Mouse (Mus musculus) heart, postnatal 4 days (tissue): ENCODE measurements around the gene Rhag. TPM values are rescaled to one million over a fixed set of nuclear protein-coding genes. Genes with fewer than 3 reads are reported as not detected.

ENCODE experiments used
- DNase-seq: peaks from one replicate; pipeline ENCODE4 v3.0.0; 2021
- total RNA-seq, 2 experiments: library from RNA; stranded (reverse); gene quantifications; 2 replicates each; pipeline ENCODE4 v1.2.3; 2021

Gene Rhag
- total RNA-seq, 2 experiments from 2014 or later: 0.21 to 1.1 TPM

GRCm38 (mm10) chr17:40875568-40875967, 64.6 kb downstream of the Rhag start:
- DNase-seq: no peak

GRCm38 (mm10) chr17:40877741-40878140, 66.8 kb downstream of the Rhag start:
- DNase-seq: no peak

- DNase-seq: no peak
These were observed 68.6 kb downstream of the Rhag start for GRCm38 (mm10) chr17:40879528-40879923.

GRCm38 (mm10) chr17:40879924-40880691, 69.2 kb downstream of the Rhag start, which contains the start of gene 9130008F23Rik:
TSS of gene 9130008F23Rik (minus strand) at chr17:40880559.
- peak; percentile 59 for DNase-seq

- DNase-seq: no peak
These were observed 71.2 kb downstream of the Rhag start for GRCm38 (mm10) chr17:40882172-40882571.

- no peak for DNase-seq
These were observed 74.2 kb downstream of the Rhag start for GRCm38 (mm10) chr17:40885155-40885554.

GRCm38 (mm10) chr17:40887849-40888536, 77.1 kb downstream of the Rhag start:
- no peak for DNase-seq

Other genes starting within 250 kb of the Rhag start
- not detected for gene Esp6, start 249.6 kb upstream of the Rhag start, total RNA-seq
- not detected for gene Esp4, start 212.5 kb upstream of the Rhag start, total RNA-seq
- not detected for gene Esp3, start 179.1 kb upstream of the Rhag start, total RNA-seq
- gene Esp1, start 84.0 kb upstream of the Rhag start, total RNA-seq: not detected
- gene Crisp2, start 4.1 kb upstream of the Rhag start, total RNA-seq: not detected
- 1 to 10 TPM in 1 of 2 experiments, under 1 TPM in 1; 0.38 to 1.0 TPM for gene 9130008F23Rik, start 69.4 kb downstream of the Rhag start, total RNA-seq
- gene Glyatl3, start 103.2 kb downstream of the Rhag start, total RNA-seq: not detected
- 10 to 100 TPM; 55.9 to 60.0 TPM for gene Mut, start 123.6 kb downstream of the Rhag start, total RNA-seq
- 10 to 100 TPM; 11.8 to 11.9 TPM for gene Cenpq, start 123.9 kb downstream of the Rhag start, total RNA-seq